Comparison of ENCODE assay signal across 7 mouse cellular contexts in genomic region chr16:93079660-93080390, GRCm38 (mm10).
A peak's percentile ranks its signal among the peaks of the same experiment; 100 is the strongest.
DNase-seq lines count a peak whose midpoint lies in the region; ATAC-seq lines count a peak whose summit lies in the region.

No protein-coding gene starts in this region.

- H3K9me3 ChIP-seq in forebrain, embryonic 12.5 days: peaks cover 5% of the 10 kb centered on the region
- no peaks in the 10 kb centered on the region for H3K9me3 ChIP-seq in limb, embryonic 10.5 days (replicated peaks)
- H3K9me3 ChIP-seq in midbrain, embryonic 16.5 days (replicated peaks; ENCODE audit: control insufficient read depth, low read length, poor library complexity, severe bottlenecking): no peaks in the 10 kb centered on the region

- no peaks in the 10 kb centered on the region for H3K27me3 ChIP-seq in forebrain, embryonic 12.5 days
- peaks cover 26% of the 10 kb centered on the region for H3K27me3 ChIP-seq in limb, embryonic 10.5 days (ENCODE audit: low read depth, poor library complexity, severe bottlenecking)
- H3K27me3 ChIP-seq in midbrain, embryonic 16.5 days (ENCODE audit: control insufficient read depth, insufficient read depth, low read depth, low read length): no peaks in the 10 kb centered on the region

- no peak overlapping the region for H3K27ac ChIP-seq in brown adipose tissue, adult 24 weeks (replicated peaks; ENCODE audit: low read depth, low read length)
- H3K27ac ChIP-seq in forebrain, embryonic 12.5 days: 0 out of 2 replicates have a peak overlapping the region, but pooled peaks have one; percentile 19
- H3K27ac ChIP-seq in limb, embryonic 10.5 days: peak overlapping the region; percentile 48; the same call in 1 of the 2 replicates
- no peak overlapping the region for H3K27ac ChIP-seq in midbrain, embryonic 16.5 days (ENCODE audit: low read length)

- ATAC-seq in forebrain, embryonic 12.5 days (ENCODE audit: low FRiP score): peak; percentile 57; the same call in 1 of the 2 replicates
- ATAC-seq in midbrain, embryonic 16.5 days: peak; percentile 39; the same call in 1 of the 2 replicates

- H3K4me1 ChIP-seq in brown adipose tissue, adult 24 weeks (ENCODE audit: control insufficient read depth, insufficient read depth, insufficient read length, low read length): peaks cover 2% of the 10 kb centered on the region; the same call in 1 of the 2 replicates
- H3K4me1 ChIP-seq in forebrain, embryonic 12.5 days: peaks cover 12% of the 10 kb centered on the region
- peaks cover 25% of the 10 kb centered on the region for H3K4me1 ChIP-seq in limb, embryonic 10.5 days
- 0 out of 2 replicates have a peak, but pooled peaks cover 2% of the 10 kb centered on the region for H3K4me1 ChIP-seq in midbrain, embryonic 16.5 days (ENCODE audit: control insufficient read depth, insufficient read depth, low read length)

- 17% methylated on average over 17 of the region's 17 CpGs for WGBS in forebrain, embryonic 12.5 days
- 45% methylated on average over 17 of the region's 17 CpGs for WGBS in limb, embryonic 10.5 days
- WGBS in midbrain, embryonic 16.5 days: 27% methylated on average over 17 of the region's 17 CpGs

- H3K4me3 ChIP-seq in brown adipose tissue, adult 24 weeks (ENCODE audit: insufficient read depth, low read depth, low read length): peak overlapping the region; percentile 36; the same call in 1 of the 2 replicates
- H3K4me3 ChIP-seq in forebrain, embryonic 12.5 days (replicated peaks): peak overlapping the region; percentile 27
- H3K4me3 ChIP-seq in limb, embryonic 10.5 days: peak overlapping the region; percentile 21
- H3K4me3 ChIP-seq in midbrain, embryonic 16.5 days (ENCODE audit: low read depth, low read length): peak overlapping the region; percentile 18

- H3K36me3 ChIP-seq in forebrain, embryonic 12.5 days (replicated peaks): no peaks in the 10 kb centered on the region
- H3K36me3 ChIP-seq in limb, embryonic 10.5 days: no peaks in the 10 kb centered on the region
- H3K36me3 ChIP-seq in midbrain, embryonic 16.5 days (ENCODE audit: control insufficient read depth, insufficient read depth, low read length): no peaks in the 10 kb centered on the region

- intact Hi-C loops in heart, postnatal 36 days (cut with DNase I): no loop called here

- H3K4me2 ChIP-seq in forebrain, embryonic 12.5 days: peak overlapping the region; percentile 49
- H3K4me2 ChIP-seq in midbrain, embryonic 16.5 days (ENCODE audit: low read length): peak overlapping the region; percentile 50

- H3K9ac ChIP-seq in forebrain, embryonic 12.5 days: no peak overlapping the region
- H3K9ac ChIP-seq in midbrain, embryonic 16.5 days (ENCODE audit: low read depth, low read length): 0 out of 2 replicates have a peak overlapping the region, but pooled peaks have one; percentile 12

- DNase-seq in heart, postnatal 36 days: peak; percentile 46 to 63
- peak; percentile 40 for DNase-seq in limb, embryonic 10.5 days (ENCODE audit: low spot score)
- no peak for DNase-seq in T-cell, adult 2 months (ENCODE audit: low spot score)
- DNase-seq in c-Kit-positive CD71-positive TER-119-positive erythroid progenitor cells, embryonic 14.5 days (ENCODE audit: low spot score): no peak

Comparison
In these comparisons a context has a peak if more than half of its experiments do, and no peak if none do; other contexts are left out.
1. H3K27ac ChIP-seq: peak in forebrain, embryonic 12.5 days (single experiment) and limb, embryonic 10.5 days (single experiment); none in brown adipose tissue, adult 24 weeks (single experiment) and midbrain, embryonic 16.5 days (single experiment).
2. DNase-seq: peak in heart, postnatal 36 days (2 of 2) and limb, embryonic 10.5 days (single experiment); none in T-cell, adult 2 months (single experiment) and c-Kit-positive CD71-positive TER-119-positive erythroid progenitor cells, embryonic 14.5 days (single experiment).
3. Peak in every context shown above with its lines, with median percentiles within 50 percentile points of each other: H3K4me3 ChIP-seq.